Mouse (Mus musculus) limb, embryonic 13.5 days (tissue): ENCODE data around the gene Kidins220. TPM values are rescaled to one million over a fixed set of nuclear protein-coding genes. Genes with fewer than 3 reads are reported as not detected.

ENCODE experiments used
- ATAC-seq: fragments of 200-750 bp; cut with Nextera tagmentation; 2 replicates; pipeline ENCODE4 v1.8.0; 2017; ENCODE audit warnings: low read depth, moderate number of reproducible peaks, moderate TSS enrichment; ENCODE audit not compliant: low FRiP score
- H3K27ac ChIP-seq: fragments of 300-500 bp; sonication (generic); 2 replicates; pipeline ENCODE4 v1.5.1; 2015; ENCODE audit warnings: inconsistent platforms, mild to moderate bottlenecking, moderate library complexity
- H3K27me3 ChIP-seq: fragments of 300-500 bp; sonication (generic); 2 replicates; pipeline ENCODE4 v1.6.1; 2015; ENCODE audit warnings: mild to moderate bottlenecking, inconsistent platforms
- H3K36me3 ChIP-seq: fragments of 300-500 bp; sonication (generic); 2 replicates; pipeline ENCODE4 v1.6.1; 2015; ENCODE audit warnings: inconsistent platforms, mild to moderate bottlenecking, moderate library complexity
- H3K4me1 ChIP-seq: fragments of 300-500 bp; sonication (generic); 2 replicates; pipeline ENCODE4 v1.6.1; 2015; ENCODE audit warnings: inconsistent platforms
- H3K4me2 ChIP-seq: fragments of 300-500 bp; sonication (generic); replicated peaks from 2 replicates; pipeline ENCODE4 v1.6.1; 2015; ENCODE audit warnings: inconsistent platforms, mild to moderate bottlenecking, moderate library complexity
- H3K4me3 ChIP-seq: fragments of 300-500 bp; sonication (generic); 2 replicates; pipeline ENCODE4 v1.5.1; 2015; ENCODE audit warnings: moderate library complexity, mild to moderate bottlenecking, inconsistent platforms
- H3K9ac ChIP-seq: fragments of 300-500 bp; sonication (generic); 2 replicates; pipeline ENCODE4 v1.6.1; 2015; ENCODE audit warnings: mild to moderate bottlenecking, inconsistent platforms
- H3K9me3 ChIP-seq: fragments of 300-500 bp; sonication (generic); 2 replicates; pipeline ENCODE4 v1.6.1; 2016; ENCODE audit warnings: inconsistent platforms
- WGBS: fragments of 180-500 bp; shearing (Covaris S2); methylation state at CpG from one replicate; pipeline ENCODE4 v1.1.7; 2015; 5-methylcytosine and 5-hydroxymethylcytosine counted together
- polyA plus RNA-seq: library from polyadenylated mRNA; unstranded; fragments of >200 nt; fragmentation: Nextera tagmentation; extraction: Ambion mirVana; gene quantifications from 2 replicates; pipeline ENCODE4 v1.2.1, GENCODE M21; 2015

The Kidins220 gene
- polyA plus RNA-seq, 1 experiment from 2014 or later = 25.9 TPM

GRCm38 (mm10) chr12:25037222-25037621, 62.5 kb downstream of the Kidins220 start:
- Histone ChIP-seq H3K9ac (no peak overlapping the region), H3K4me2 (no peak overlapping the region), H3K27me3 (no peaks in the 10 kb centered on the region), H3K4me3 (no peak overlapping the region), H3K9me3 (no peaks in the 10 kb centered on the region), H3K4me1 (peaks cover 13% of the 10 kb centered on the region), H3K36me3 (peaks cover 15% of the 10 kb centered on the region), H3K27ac (no peak overlapping the region)
- 93% methylated on average over 5 of the region's 5 CpGs for WGBS
- ATAC-seq = no peak

DNA sequence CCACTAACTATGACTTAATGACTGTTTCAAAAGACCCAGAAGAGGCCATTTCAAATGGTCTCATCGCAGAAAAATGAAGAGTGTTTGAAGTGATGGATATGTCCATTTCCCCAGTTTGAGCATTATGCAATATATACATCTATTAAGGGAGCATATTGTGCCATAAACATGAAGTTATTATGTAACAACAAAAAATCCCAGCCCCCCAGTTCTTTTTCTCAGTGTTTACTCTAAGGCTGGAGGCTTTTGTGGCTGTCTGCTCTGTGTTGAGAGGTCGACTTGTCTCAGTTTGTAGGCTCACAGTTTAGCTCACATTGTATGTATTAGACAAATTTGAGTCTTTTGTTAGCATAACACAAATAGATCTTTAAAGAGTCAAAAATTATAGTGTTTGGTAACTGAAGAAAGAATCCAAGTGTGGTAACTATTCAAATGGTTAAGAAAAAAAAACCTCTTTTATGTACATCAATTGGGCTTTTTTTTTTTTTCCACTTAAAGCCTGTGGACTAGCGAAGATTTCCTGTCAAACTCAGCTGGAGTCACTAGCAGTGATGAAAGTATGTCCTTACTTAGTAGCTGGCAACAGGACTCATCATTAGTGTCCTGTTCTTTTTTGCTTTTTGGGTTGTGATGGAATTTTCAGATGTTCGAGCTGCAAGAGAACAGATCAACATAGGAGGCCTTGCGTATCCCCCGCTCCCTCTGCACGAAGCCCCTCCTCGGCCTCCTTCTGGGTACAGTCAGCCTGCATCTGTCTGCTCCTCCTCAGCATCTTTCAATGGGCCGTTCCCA, 63.2 kb downstream of the Kidins220 start:
- no peak overlapping the region for H3K4me3 ChIP-seq
- H3K9ac ChIP-seq = no peak overlapping the region
- peaks cover 19% of the 10 kb centered on the region for H3K36me3 ChIP-seq
- no peak for ATAC-seq
- no peaks in the 10 kb centered on the region for H3K27me3 ChIP-seq
- no peak overlapping the region for H3K4me2 ChIP-seq
- H3K9me3 ChIP-seq = no peaks in the 10 kb centered on the region
- WGBS = 81% methylated on average over 9 of the region's 9 CpGs
- H3K4me1 ChIP-seq = peaks cover 13% of the 10 kb centered on the region
- H3K27ac ChIP-seq = no peak overlapping the region

DNA sequence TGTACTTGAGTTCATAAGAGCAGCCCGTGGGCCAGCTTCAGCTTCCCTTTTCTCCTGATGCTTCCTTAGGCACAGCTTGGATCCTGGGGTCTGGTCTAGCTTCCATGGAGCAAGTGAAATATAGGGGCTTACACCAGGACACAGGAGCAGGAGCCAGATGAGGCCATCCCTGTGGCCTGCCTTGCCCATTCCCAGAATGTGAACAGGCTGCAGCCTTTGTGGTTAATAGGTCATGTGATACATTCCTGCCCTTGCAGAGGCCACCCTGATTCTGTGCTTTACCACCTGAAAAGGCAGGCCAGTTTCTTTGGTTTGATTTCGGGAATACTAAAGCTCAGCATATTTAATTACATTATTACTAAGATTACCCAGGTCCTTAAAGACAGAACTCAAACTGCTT, 69.3 kb downstream of the Kidins220 start:
- no peak overlapping the region for H3K4me2 ChIP-seq
- H3K9me3 ChIP-seq = no peaks in the 10 kb centered on the region
- no peak overlapping the region for H3K9ac ChIP-seq
- no peak for ATAC-seq
- no peak overlapping the region for H3K4me3 ChIP-seq
- peaks cover 15% of the 10 kb centered on the region for H3K36me3 ChIP-seq
- H3K4me1 ChIP-seq = no peaks in the 10 kb centered on the region
- H3K27me3 ChIP-seq = no peaks in the 10 kb centered on the region
- 87% methylated on average over 2 of the region's 2 CpGs for WGBS
- no peak overlapping the region for H3K27ac ChIP-seq

DNA sequence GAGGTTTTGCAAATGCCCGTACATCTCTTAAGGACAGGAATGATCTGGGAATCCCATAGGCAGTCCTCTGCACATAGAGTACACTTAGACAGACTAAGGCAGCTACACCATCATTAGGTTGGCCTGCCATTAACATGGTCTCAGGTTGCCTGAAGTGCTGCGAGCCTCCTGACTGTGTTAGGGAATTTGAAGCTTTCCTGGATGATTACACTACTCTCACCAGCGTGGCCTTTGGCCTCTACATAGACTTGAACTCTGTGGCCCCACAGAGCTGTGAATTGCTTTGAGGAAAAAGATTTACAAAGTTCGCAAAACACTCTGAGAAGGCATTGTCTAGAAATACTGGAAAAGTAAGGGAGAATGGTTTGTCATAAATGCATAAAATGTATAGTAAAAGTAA, 69.9 kb downstream of the Kidins220 start:
- Histone ChIP-seq H3K4me3 (no peak overlapping the region), H3K27ac (no peak overlapping the region), H3K9ac (no peak overlapping the region), H3K9me3 (no peaks in the 10 kb centered on the region), H3K4me1 (no peaks in the 10 kb centered on the region), H3K36me3 (peaks cover 15% of the 10 kb centered on the region), H3K4me2 (no peak overlapping the region), H3K27me3 (no peaks in the 10 kb centered on the region)
- ATAC-seq = no peak
- 76% methylated on average over 4 of the region's 4 CpGs for WGBS

- Histone ChIP-seq H3K9ac (no peak overlapping the region), H3K4me2 (no peak overlapping the region), H3K36me3 (peaks cover 26% of the 10 kb centered on the region), H3K27ac (no peak overlapping the region), H3K4me1 (no peaks in the 10 kb centered on the region), H3K27me3 (no peaks in the 10 kb centered on the region), H3K9me3 (no peaks in the 10 kb centered on the region), H3K4me3 (no peak overlapping the region)
- 55% methylated on average over 5 of the region's 5 CpGs for WGBS
- no peak for ATAC-seq
These were observed 74.5 kb downstream of the Kidins220 start for GRCm38 (mm10) chr12:25049253-25049652.

DNA sequence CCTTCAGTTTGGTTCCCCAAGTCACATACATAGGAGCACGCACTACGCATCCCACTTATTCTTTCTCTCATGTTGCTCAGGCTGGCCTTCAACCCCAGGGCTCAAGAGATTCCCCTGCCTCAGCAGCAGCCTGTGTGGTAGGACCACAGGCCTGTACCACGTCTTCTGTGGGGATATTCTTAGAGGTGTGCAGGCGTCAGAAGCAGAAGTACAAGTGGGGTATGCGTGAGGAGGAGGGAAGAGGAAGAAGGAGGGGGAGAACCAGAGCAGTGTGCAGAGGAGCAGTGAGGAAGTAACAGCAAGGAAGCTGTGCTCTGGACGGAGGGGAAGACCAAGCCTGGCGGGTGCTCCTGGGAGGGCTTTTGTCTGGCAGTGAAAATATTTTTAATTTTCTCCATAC, 79.8 kb downstream of the Kidins220 start:
- ATAC-seq = no peak
- Histone ChIP-seq H3K9ac (no peak overlapping the region), H3K4me3 (no peak overlapping the region), H3K9me3 (no peaks in the 10 kb centered on the region), H3K27ac (no peak overlapping the region), H3K4me1 (no peaks in the 10 kb centered on the region), H3K27me3 (no peaks in the 10 kb centered on the region), H3K36me3 (peaks cover 68% of the 10 kb centered on the region), H3K4me2 (no peak overlapping the region)
- 81% methylated on average over 7 of the region's 7 CpGs for WGBS

- H3K4me2 ChIP-seq = no peak overlapping the region
- no peaks in the 10 kb centered on the region for H3K9me3 ChIP-seq
- no peak overlapping the region for H3K9ac ChIP-seq
- ATAC-seq = no peak
- H3K4me1 ChIP-seq = no peaks in the 10 kb centered on the region
- H3K36me3 ChIP-seq = peaks cover 73% of the 10 kb centered on the region
- H3K27ac ChIP-seq = no peak overlapping the region
- no peak overlapping the region for H3K4me3 ChIP-seq
- 65% methylated on average over 4 of the region's 4 CpGs for WGBS
- no peaks in the 10 kb centered on the region for H3K27me3 ChIP-seq
These were observed 80.2 kb downstream of the Kidins220 start for GRCm38 (mm10) chr12:25054963-25055362.

DNA sequence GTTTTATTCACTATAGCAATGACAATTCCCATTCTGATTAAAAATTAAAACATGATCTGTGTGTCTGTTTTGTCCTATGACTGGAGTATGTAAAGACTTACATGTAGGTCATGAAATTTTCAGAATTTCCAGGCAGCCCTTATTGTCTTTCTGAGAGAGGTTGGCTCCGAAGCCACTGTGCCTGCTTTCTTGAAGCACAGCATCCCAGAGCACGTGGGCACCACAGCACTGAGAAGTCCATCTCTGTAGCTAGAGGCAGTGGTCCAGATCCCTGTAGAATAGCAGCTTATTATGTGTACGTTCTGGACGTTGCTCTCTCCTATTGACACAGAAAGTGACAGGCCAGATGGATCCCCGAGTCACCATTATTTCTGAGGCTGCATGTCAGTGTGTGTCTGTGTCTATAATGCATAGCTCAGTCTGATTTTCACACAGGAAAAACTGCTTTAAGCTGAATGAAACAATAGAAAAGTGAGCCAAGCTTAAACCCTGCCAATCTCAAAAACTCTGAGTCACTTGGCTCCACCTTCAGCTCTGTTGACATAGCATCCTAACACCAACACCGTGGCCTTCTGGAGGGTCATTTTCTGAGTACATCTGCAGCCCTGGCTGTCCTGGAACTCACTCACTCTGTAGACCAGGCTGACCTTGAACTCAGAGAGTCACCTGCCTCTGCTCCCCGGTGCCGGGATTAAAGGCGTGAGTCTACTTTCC, 84.9 kb downstream of the Kidins220 start:
- ATAC-seq = no peak
- Histone ChIP-seq H3K36me3 (peaks cover 44% of the 10 kb centered on the region), H3K27ac (no peak overlapping the region), H3K9me3 (no peaks in the 10 kb centered on the region), H3K4me3 (no peak overlapping the region), H3K27me3 (no peaks in the 10 kb centered on the region), H3K9ac (no peak overlapping the region), H3K4me1 (no peaks in the 10 kb centered on the region), H3K4me2 (no peak overlapping the region)
- 84% methylated on average over 9 of the region's 9 CpGs for WGBS

GRCm38 (mm10) chr12:25060901-25061300, 86.2 kb downstream of the Kidins220 start:
- Histone ChIP-seq H3K4me3 (no peak overlapping the region), H3K9ac (no peak overlapping the region), H3K4me2 (no peak overlapping the region), H3K27ac (no peak overlapping the region), H3K4me1 (no peaks in the 10 kb centered on the region), H3K9me3 (no peaks in the 10 kb centered on the region), H3K36me3 (peaks cover 34% of the 10 kb centered on the region), H3K27me3 (no peaks in the 10 kb centered on the region)
- WGBS = 83% methylated on average over 7 of the region's 7 CpGs
- no peak for ATAC-seq

GRCm38 (mm10) chr12:25062264-25062663, 87.5 kb downstream of the Kidins220 start:
- Histone ChIP-seq H3K27me3 (no peaks in the 10 kb centered on the region), H3K27ac (no peak overlapping the region), H3K4me1 (no peaks in the 10 kb centered on the region), H3K9ac (no peak overlapping the region), H3K4me2 (no peak overlapping the region), H3K4me3 (no peak overlapping the region), H3K9me3 (no peaks in the 10 kb centered on the region), H3K36me3 (peaks cover 26% of the 10 kb centered on the region)
- ATAC-seq = no peak
- WGBS = 75% methylated on average over 6 of the region's 6 CpGs

GRCm38 (mm10) chr12:25073374-25073773, 98.6 kb downstream of the Kidins220 start:
- Histone ChIP-seq H3K4me2 (no peak overlapping the region), H3K9me3 (0 out of 2 replicates have a peak, but pooled peaks cover 3% of the 10 kb centered on the region), H3K27me3 (no peaks in the 10 kb centered on the region), H3K27ac (no peak overlapping the region), H3K4me1 (no peaks in the 10 kb centered on the region), H3K36me3 (no peaks in the 10 kb centered on the region), H3K9ac (no peak overlapping the region), H3K4me3 (no peak overlapping the region)
- 81% methylated on average over 4 of the region's 4 CpGs for WGBS
- no peak for ATAC-seq

GRCm38 (mm10) chr12:25074344-25074743, 99.6 kb downstream of the Kidins220 start:
- H3K9ac ChIP-seq = no peak overlapping the region
- 77% methylated on average over 3 of the region's 3 CpGs for WGBS
- H3K4me3 ChIP-seq = no peak overlapping the region
- no peak for ATAC-seq
- no peaks in the 10 kb centered on the region for H3K36me3 ChIP-seq
- H3K27ac ChIP-seq = no peak overlapping the region
- H3K4me1 ChIP-seq = no peaks in the 10 kb centered on the region
- H3K27me3 ChIP-seq = no peaks in the 10 kb centered on the region
- 0 out of 2 replicates have a peak, but pooled peaks cover 3% of the 10 kb centered on the region for H3K9me3 ChIP-seq
- H3K4me2 ChIP-seq = no peak overlapping the region
